Mouse (Mus musculus) megakaryocyte, embryonic 14.5 days (primary cell): ENCODE measurements around the gene Mtss1l.

Experiments
- FLI1 ChIP-seq: IDR thresholded peaks from 2 replicates; pipeline ENCODE4 v1.6.1; 2012; ENCODE audit warnings: low read length, inconsistent platforms, mixed read lengths
- GATA1 ChIP-seq: IDR thresholded peaks from 3 replicates; pipeline ENCODE4 v1.6.1; 2012; ENCODE audit warnings: mixed read lengths, low read length, inconsistent platforms, borderline replicate concordance

DNA sequence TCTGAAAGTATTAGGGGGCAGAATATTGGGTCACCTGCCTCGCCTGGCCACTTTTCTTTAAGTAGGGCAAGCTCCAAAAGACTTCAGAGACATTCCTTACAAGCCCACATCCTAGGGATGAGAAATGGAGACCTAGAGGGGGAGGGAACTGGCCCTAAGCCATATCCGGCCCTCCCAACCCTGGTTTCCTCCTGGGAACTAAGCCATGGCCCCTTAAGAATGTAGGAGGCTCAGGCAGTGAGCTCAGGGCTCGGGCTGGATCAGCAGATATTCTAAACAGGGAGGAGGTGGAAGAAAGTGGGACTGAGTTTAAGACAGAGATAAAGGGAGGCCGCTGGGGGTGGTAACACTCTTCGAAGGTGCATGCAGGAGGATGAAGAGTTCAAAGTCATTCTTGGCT is 39.9 kb downstream of the Mtss1l start:
- TF ChIP-seq GATA1: no peak
- no peak for TF ChIP-seq FLI1
